Mouse (Mus musculus): ENCODE results near the gene Tmem248. TPM values are rescaled to one million over a fixed set of nuclear protein-coding genes. Genes with fewer than 3 reads are reported as not detected.

The Tmem248 gene
- 31.5 and 36.3 TPM in 2 replicates for polyA plus RNA-seq (2015; fragmentation: Nextera tagmentation; extraction: Ambion mirVana)

DNA sequence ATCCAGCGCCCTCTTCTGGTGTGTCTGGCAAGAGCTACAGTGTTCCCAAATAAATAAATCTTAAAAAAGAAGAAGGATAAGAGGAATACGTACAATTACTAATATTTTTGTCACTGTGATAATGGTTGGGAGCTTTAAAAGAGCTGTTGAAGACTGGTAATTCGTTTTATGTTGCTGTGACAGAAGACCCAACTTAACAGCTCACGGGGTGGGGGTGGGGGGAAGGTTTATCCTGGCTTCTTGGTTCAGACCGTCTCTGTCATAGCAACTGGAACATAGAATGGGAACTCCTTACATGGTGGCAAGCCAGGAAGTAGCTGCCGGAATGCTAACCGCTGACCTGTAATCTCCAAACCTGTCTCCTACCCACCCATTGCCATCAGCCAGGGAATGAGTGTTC, at the start of gene Tmem248:
TSS of gene Tmem248 (plus strand) at position 301 of the 400 bp plus-strand sequence.
- Histone ChIP-seq H3K27ac (ENCODE audit: low read length) (no peak within 1 kb of the TSS), H3K9ac (ENCODE audit: low read length) (no peak within 1 kb of the TSS), H3K36me3 (ENCODE audit: control insufficient read depth, insufficient read depth, low read length) (peaks cover 12% of the 10 kb centered on the region), H3K27me3 (ENCODE audit: control insufficient read depth, insufficient read depth, low read depth, low read length) (no peaks in the 10 kb centered on the region), H3K4me3 (ENCODE audit: low read length) (no peak within 1 kb of the TSS), H3K4me2 (ENCODE audit: low read depth, low read length) (no peak within 1 kb of the TSS), H3K4me1 (replicated peaks; ENCODE audit: control insufficient read depth, insufficient read depth, low read length) (0 out of 2 replicates have a peak, but pooled peaks cover 2% of the 10 kb centered on the region), H3K9me3 (ENCODE audit: control insufficient read depth, low read length) (peaks cover 5% of the 10 kb centered on the region; the same call in 1 of the 2 replicates)
- no peak for ATAC-seq (ENCODE audit: low read depth)
- 74% methylated on average over 7 of the region's 7 CpGs for whole genome bisulfite sequencing

DNA sequence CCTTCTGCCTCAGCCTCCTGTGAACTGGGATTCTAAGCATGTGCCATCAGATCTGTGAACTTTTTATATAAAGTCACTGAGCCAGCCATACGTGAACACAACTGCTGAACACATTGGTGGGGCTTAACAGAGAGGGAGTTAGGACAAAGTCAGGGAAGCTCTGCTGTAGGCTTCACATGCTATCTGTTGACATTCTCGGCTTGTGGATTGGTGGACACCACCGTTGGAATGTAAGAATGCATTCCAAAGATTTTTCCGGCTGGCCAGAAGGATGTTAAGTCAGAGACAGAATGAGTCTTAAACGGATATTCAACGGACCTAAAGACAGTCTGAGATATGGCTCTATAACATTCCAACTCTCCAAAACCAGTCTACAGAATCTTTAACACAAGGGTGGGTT, 47.8 kb upstream of the Tmem248 start:
- H3K27ac ChIP-seq (ENCODE audit: low read length): no peak overlapping the region

DNA sequence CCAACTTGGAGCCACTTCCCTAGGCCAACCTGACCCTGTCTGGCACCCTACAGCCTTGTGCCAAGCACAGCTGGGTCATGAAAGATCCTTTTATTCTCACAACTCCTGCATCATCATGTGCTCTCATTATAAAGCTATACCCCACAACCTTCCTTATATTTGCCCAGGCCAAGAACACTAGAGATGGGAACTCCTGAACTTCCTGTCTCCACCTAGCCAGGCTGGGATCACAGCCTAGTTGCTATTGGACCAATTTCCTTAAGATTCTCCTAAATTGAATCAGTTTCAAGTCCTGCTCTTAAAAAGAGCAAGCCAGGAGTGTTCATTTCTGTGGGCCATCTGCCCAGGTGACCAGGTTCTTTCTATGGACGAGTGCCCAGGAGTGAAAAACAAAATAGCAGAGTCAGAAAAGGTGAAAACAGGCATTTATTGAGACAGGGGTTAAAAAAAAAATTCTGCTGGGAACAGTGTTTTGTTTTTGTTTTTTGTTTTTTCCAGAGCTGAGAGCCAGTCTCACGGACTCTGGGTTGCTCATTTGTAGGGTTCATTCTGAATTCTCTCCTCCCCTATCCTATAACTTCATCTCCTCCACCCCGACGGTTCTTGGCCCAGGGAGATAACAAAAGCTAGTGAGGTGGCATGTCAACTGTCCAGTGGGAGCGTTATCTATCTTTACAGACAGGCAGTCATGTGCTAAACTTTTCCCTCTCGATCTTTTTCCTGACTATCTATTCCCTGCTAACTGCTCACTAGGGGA, 46.0 kb upstream of the Tmem248 start:
- peak; percentile 12 for ATAC-seq (ENCODE audit: low read depth)
- 9% methylated on average over 6 of the region's 6 CpGs for WGBS

More for the DNA sequence above, 47.8 kb upstream of the Tmem248 start:
- no peaks in the 10 kb centered on the region for H3K27me3 ChIP-seq (ENCODE audit: control insufficient read depth, insufficient read depth, low read depth, low read length)
- H3K9ac ChIP-seq (ENCODE audit: low read length): no peak overlapping the region
- no peak overlapping the region for H3K4me3 ChIP-seq (ENCODE audit: low read length)
- no peak for ATAC-seq (ENCODE audit: low read depth)
- no peak overlapping the region for H3K4me2 ChIP-seq (ENCODE audit: low read depth, low read length)
- WGBS: 19% methylated on average over 6 of the region's 6 CpGs
- H3K9me3 ChIP-seq (ENCODE audit: control insufficient read depth, low read length): no peaks in the 10 kb centered on the region
- H3K4me1 ChIP-seq (replicated peaks; ENCODE audit: control insufficient read depth, insufficient read depth, low read length): peaks cover 16% of the 10 kb centered on the region
- no peaks in the 10 kb centered on the region for H3K36me3 ChIP-seq (ENCODE audit: control insufficient read depth, insufficient read depth, low read length)

DNA sequence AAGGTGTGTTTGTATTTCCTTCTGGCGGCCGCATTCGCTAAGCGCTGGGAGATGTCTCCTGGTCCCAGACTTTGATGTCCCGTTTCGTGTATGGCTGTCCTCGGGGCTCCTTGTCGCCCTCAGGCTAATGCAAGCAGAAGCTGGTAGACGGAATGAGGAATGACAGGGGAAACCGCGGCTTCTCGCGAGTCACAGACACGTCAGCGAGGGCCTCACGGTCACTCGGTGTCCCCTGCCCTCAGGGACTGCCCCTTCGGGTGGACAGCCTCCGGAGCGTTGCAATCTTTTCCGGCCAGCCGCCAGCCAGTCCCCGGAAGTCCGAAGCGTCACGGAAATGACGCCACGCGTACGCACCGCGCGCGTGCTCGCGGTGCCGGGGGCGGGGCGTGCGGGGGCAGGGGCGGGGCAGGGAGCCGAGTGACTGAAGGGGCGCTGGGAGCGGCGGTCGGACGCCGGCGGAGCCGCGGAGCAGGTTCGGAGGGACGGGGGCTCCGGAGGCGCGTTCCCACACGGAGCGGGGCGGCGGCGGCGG, 45.4 kb upstream of the Tmem248 start, which contains the start of gene Rabgef1:
TSS of gene Rabgef1 (plus strand) at position 376 of the 532 bp plus-strand sequence.
- H3K9me3 ChIP-seq (ENCODE audit: control insufficient read depth, low read length): no peaks in the 10 kb centered on the region
- peaks cover 16% of the 10 kb centered on the region for H3K4me1 ChIP-seq (replicated peaks; ENCODE audit: control insufficient read depth, insufficient read depth, low read length)
- H3K36me3 ChIP-seq (ENCODE audit: control insufficient read depth, insufficient read depth, low read length): no peaks in the 10 kb centered on the region
- WGBS: 0% methylated on average over 36 of the region's 62 CpGs
- H3K27ac ChIP-seq (ENCODE audit: low read length): peak within 1 kb of the TSS; percentile 94
- H3K9ac ChIP-seq (ENCODE audit: low read length): peak within 1 kb of the TSS; percentile 78
- peak within 1 kb of the TSS; percentile 93 for H3K4me3 ChIP-seq (ENCODE audit: low read length)
- no peaks in the 10 kb centered on the region for H3K27me3 ChIP-seq (ENCODE audit: control insufficient read depth, insufficient read depth, low read depth, low read length)
- peak; percentile 96 for ATAC-seq (ENCODE audit: low read depth)
- H3K4me2 ChIP-seq (ENCODE audit: low read depth, low read length): peak within 1 kb of the TSS; percentile 73

More for the DNA sequence above, 46.0 kb upstream of the Tmem248 start:
- Histone ChIP-seq H3K36me3 (ENCODE audit: control insufficient read depth, insufficient read depth, low read length) (no peaks in the 10 kb centered on the region), H3K9me3 (ENCODE audit: control insufficient read depth, low read length) (no peaks in the 10 kb centered on the region), H3K4me1 (replicated peaks; ENCODE audit: control insufficient read depth, insufficient read depth, low read length) (peaks cover 16% of the 10 kb centered on the region), H3K4me2 (ENCODE audit: low read depth, low read length) (peak overlapping the region; percentile 72), H3K27ac (ENCODE audit: low read length) (peak overlapping the region; percentile 94), H3K4me3 (ENCODE audit: low read length) (peak overlapping the region; percentile 93), H3K9ac (ENCODE audit: low read length) (peak overlapping the region; percentile 78), H3K27me3 (ENCODE audit: control insufficient read depth, insufficient read depth, low read depth, low read length) (no peaks in the 10 kb centered on the region)

DNA sequence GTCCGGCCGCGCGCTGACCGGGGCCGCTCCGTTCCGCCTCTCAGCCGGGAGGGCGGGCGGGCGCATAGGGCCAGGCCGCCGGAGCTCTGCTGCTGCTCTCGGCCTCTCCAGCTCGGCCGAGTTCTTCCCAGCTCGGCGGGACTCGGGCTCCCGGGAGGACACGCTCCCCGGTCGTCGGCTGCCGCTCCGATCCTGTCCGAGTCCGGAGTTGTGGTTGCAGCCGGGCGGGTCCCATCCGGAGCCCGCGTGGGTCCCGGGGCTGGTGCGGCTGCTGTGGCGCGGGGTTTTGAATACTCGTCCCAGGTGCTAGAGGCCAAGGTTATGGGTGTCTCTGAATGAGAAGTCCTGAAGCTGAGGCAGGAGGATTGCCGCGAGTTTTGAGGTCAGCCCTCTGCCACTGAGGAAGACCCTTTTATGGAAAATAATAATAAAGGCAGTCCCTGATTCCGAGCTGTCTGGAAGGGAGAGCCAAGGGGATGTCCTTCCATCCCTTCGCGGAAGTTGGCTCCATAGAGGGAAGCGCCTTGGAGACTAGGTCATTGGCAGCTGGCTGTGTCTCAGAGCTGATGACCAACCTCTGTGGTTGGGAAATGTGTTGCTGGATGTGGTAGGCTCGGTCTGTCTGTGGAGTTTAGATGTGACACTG, 44.8 kb upstream of the Tmem248 start:
- H3K4me1 ChIP-seq (replicated peaks; ENCODE audit: control insufficient read depth, insufficient read depth, low read length): peaks cover 16% of the 10 kb centered on the region
- peak overlapping the region; percentile 78 for H3K9ac ChIP-seq (ENCODE audit: low read length)
- no peaks in the 10 kb centered on the region for H3K36me3 ChIP-seq (ENCODE audit: control insufficient read depth, insufficient read depth, low read length)
- H3K4me3 ChIP-seq (ENCODE audit: low read length): peak overlapping the region; percentile 93
- H3K27ac ChIP-seq (ENCODE audit: low read length): peak overlapping the region; percentile 73
- no peaks in the 10 kb centered on the region for H3K27me3 ChIP-seq (ENCODE audit: control insufficient read depth, insufficient read depth, low read depth, low read length)
- no peaks in the 10 kb centered on the region for H3K9me3 ChIP-seq (ENCODE audit: control insufficient read depth, low read length)
- ATAC-seq (ENCODE audit: low read depth): peak; percentile 80
- WGBS: under 1% methylated on average over 34 of the region's 46 CpGs
- peak overlapping the region; percentile 73 for H3K4me2 ChIP-seq (ENCODE audit: low read depth, low read length)

DNA sequence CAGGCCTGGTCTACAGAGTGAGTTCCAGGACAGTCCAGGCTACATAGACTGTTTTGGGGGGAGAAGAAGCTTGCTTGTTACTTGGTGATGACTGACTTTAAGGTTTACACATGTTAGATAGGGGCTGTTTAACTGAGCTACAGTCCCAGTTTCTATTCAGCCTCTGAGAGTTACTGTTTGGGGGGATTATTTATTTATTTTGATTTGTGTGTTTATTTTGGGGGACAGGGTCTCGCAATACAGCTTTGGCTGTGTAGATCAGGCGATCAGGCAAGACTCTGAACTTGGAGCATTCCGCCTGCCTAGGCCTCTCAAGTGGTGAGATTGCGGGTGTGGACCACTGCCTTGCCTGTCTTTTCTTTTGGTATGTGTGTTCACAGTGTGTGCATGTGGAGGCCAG, 43.9 kb upstream of the Tmem248 start:
- 79% methylated on average over 4 of the region's 4 CpGs for WGBS
- H3K27ac ChIP-seq (ENCODE audit: low read length): no peak overlapping the region
- no peaks in the 10 kb centered on the region for H3K9me3 ChIP-seq (ENCODE audit: control insufficient read depth, low read length)
- peaks cover 19% of the 10 kb centered on the region for H3K4me1 ChIP-seq (replicated peaks; ENCODE audit: control insufficient read depth, insufficient read depth, low read length)
- H3K27me3 ChIP-seq (ENCODE audit: control insufficient read depth, insufficient read depth, low read depth, low read length): no peaks in the 10 kb centered on the region
- peak overlapping the region; percentile 73 for H3K4me2 ChIP-seq (ENCODE audit: low read depth, low read length)
- no peaks in the 10 kb centered on the region for H3K36me3 ChIP-seq (ENCODE audit: control insufficient read depth, insufficient read depth, low read length)
- peak overlapping the region; percentile 78 for H3K9ac ChIP-seq (ENCODE audit: low read length)
- no peak for ATAC-seq (ENCODE audit: low read depth)
- H3K4me3 ChIP-seq (ENCODE audit: low read length): peak overlapping the region; percentile 93

DNA sequence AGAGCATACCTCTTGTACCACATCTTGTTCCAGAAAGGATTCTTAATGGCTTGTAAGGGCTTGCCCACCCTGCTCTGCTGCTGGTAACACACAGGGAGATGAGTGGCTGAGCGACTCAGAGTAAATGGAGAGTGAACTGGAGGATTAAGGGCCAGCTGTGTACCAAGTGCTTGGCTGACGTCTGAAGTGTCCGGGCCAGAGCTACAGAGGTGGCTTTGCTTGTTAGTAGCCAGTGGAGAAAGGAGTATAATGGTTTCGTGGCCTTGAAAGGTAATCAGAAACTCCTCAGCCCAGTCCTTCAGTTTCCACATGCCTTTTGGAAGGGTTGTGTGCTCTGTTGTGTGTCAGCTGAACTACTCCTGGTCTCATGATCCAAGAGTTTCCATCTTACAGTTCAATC, 39.0 kb upstream of the Tmem248 start:
- WGBS: 46% methylated on average over 4 of the region's 4 CpGs
- H3K27ac ChIP-seq (ENCODE audit: low read length): peak overlapping the region; percentile 46; the same call in 1 of the 2 replicates

DNA sequence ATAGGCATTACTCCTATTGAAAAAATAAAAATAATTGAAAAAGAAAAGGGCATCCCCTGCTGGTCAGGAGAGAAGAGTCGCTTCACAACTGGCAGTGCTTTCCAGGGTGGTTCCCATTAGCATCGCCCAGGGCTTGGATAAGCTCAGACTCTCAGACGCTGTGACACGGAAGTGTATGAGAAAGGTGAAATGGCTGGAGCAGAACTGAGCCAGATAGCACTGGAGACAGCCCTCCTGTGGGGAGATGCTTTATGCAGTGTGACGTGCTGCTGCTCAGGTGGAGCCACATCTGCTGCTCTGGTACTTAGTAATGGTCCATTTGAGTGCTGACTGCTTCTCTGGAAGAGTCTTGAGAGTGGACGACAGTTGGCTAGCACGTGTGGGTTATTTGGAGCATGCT, 36.5 kb upstream of the Tmem248 start:
- H3K36me3 ChIP-seq (ENCODE audit: control insufficient read depth, insufficient read depth, low read length): no peaks in the 10 kb centered on the region
- no peak overlapping the region for H3K4me3 ChIP-seq (ENCODE audit: low read length)
- peaks cover 28% of the 10 kb centered on the region for H3K4me1 ChIP-seq (replicated peaks; ENCODE audit: control insufficient read depth, insufficient read depth, low read length)
- H3K4me2 ChIP-seq (ENCODE audit: low read depth, low read length): no peak overlapping the region
- 75% methylated on average over 7 of the region's 7 CpGs for WGBS
- no peak for ATAC-seq (ENCODE audit: low read depth)
- no peak overlapping the region for H3K27ac ChIP-seq (ENCODE audit: low read length)
- no peak overlapping the region for H3K9ac ChIP-seq (ENCODE audit: low read length)
- H3K9me3 ChIP-seq (ENCODE audit: control insufficient read depth, low read length): no peaks in the 10 kb centered on the region
- no peaks in the 10 kb centered on the region for H3K27me3 ChIP-seq (ENCODE audit: control insufficient read depth, insufficient read depth, low read depth, low read length)

More for the DNA sequence above, 39.0 kb upstream of the Tmem248 start:
- Histone ChIP-seq H3K4me3 (ENCODE audit: low read length) (no peak overlapping the region), H3K27me3 (ENCODE audit: control insufficient read depth, insufficient read depth, low read depth, low read length) (no peaks in the 10 kb centered on the region), H3K9me3 (ENCODE audit: control insufficient read depth, low read length) (no peaks in the 10 kb centered on the region), H3K4me1 (replicated peaks; ENCODE audit: control insufficient read depth, insufficient read depth, low read length) (peaks cover 31% of the 10 kb centered on the region), H3K9ac (ENCODE audit: low read length) (0 out of 2 replicates have a peak overlapping the region, but pooled peaks have one; percentile 32), H3K36me3 (ENCODE audit: control insufficient read depth, insufficient read depth, low read length) (no peaks in the 10 kb centered on the region), H3K4me2 (ENCODE audit: low read depth, low read length) (0 out of 2 replicates have a peak overlapping the region, but pooled peaks have one; percentile 8)
- peak; percentile 76 for ATAC-seq (ENCODE audit: low read depth)

Measured in lung, embryonic 16.5 days (tissue).